Mouse (Mus musculus) embryonic facial prominence, embryonic 14.5 days (tissue): ENCODE results near the gene Elovl2. TPM values are rescaled to one million over a fixed set of nuclear protein-coding genes. Genes with fewer than 3 reads are reported as not detected.

Source experiments
- ATAC-seq: fragments of 200-750 bp; cut with Nextera tagmentation; 2 replicates; pipeline ENCODE4 v1.8.0; 2017; ENCODE audit warnings: low read depth, moderate number of reproducible peaks, moderate TSS enrichment
- DNase-seq: peaks from one replicate; pipeline ENCODE4 v3.0.0-alpha.2; 2015; ENCODE audit warnings: low spot score
- H3K27ac ChIP-seq: fragments of 300-500 bp; sonication (generic); replicated peaks from 2 replicates; pipeline ENCODE4 v1.5.1; 2014; ENCODE audit warnings: low read depth, mild to moderate bottlenecking, low read length, moderate library complexity
- H3K27me3 ChIP-seq: fragments of 300-500 bp; sonication (generic); replicated peaks from 2 replicates; pipeline ENCODE4 v1.6.1; 2014; ENCODE audit warnings: low read length; ENCODE audit not compliant: control insufficient read depth, insufficient read depth
- H3K36me3 ChIP-seq: fragments of 300-500 bp; sonication (generic); 2 replicates; pipeline ENCODE4 v1.6.1; 2014; ENCODE audit warnings: low read length, mixed read lengths; ENCODE audit not compliant: control insufficient read depth, insufficient read depth
- H3K4me1 ChIP-seq: fragments of 300-500 bp; sonication (generic); 2 replicates; pipeline ENCODE4 v1.6.1; 2014; ENCODE audit warnings: antibody characterized with exemption, low read length; ENCODE audit not compliant: control insufficient read depth, insufficient read depth
- H3K4me2 ChIP-seq: fragments of 300-500 bp; sonication (generic); 2 replicates; pipeline ENCODE4 v1.6.1; 2014; ENCODE audit warnings: low read depth, mild to moderate bottlenecking, low read length, moderate library complexity, mixed read lengths
- H3K4me3 ChIP-seq: fragments of 300-500 bp; sonication (generic); 2 replicates; pipeline ENCODE4 v1.5.1; 2014; ENCODE audit warnings: low read depth, mild to moderate bottlenecking, low read length
- H3K9ac ChIP-seq: fragments of 300-500 bp; sonication (generic); 2 replicates; pipeline ENCODE4 v1.6.1; 2014; ENCODE audit warnings: low read depth, mild to moderate bottlenecking, low read length, moderate library complexity, mixed read lengths
- H3K9me3 ChIP-seq: fragments of 300-500 bp; sonication (generic); 2 replicates; pipeline ENCODE4 v1.6.1; 2016; ENCODE audit warnings: low read length; ENCODE audit not compliant: control insufficient read depth
- WGBS: fragments of 180-500 bp; shearing (Covaris S2); extraction: QIAGEN DNeasy Blood & Tissue Kit; methylation state at CpG from one replicate; pipeline ENCODE4 v1.1.7; 2014; 5-methylcytosine and 5-hydroxymethylcytosine counted together
- polyA plus RNA-seq: library from polyadenylated mRNA; unstranded; fragments of >200 nt; fragmentation: Nextera tagmentation; extraction: Ambion mirVana; gene quantifications from 2 replicates; pipeline ENCODE4 v1.2.1, GENCODE M21; 2014

Gene Elovl2
- polyA plus RNA-seq, 1 experiment from 2014 or later, result 2.8 TPM

DNA sequence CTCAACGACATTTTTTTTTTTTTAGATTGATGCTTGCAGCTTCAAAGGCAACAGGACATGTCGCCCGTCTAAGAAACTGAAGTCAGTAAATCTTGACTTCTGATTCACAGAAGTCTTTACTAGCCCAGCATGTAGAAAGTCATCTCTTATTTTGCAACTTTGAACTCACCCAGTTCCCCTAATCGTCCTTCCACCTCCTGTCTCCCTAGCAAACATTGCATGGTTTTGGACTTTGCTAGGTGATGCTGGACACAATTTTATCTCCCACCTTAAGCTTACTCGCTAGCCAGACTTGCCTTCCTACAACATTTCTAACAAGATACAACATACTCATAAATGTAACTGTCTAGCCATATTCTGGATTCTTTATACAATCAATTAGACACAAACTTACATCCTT lies 7.9 kb upstream of the Elovl2 start:
- Histone ChIP-seq H3K4me1 (no peaks in the 10 kb centered on the region), H3K27me3 (no peaks in the 10 kb centered on the region), H3K4me3 (no peak overlapping the region), H3K9ac (no peak overlapping the region), H3K36me3 (no peaks in the 10 kb centered on the region), H3K4me2 (no peak overlapping the region), H3K27ac (no peak overlapping the region), H3K9me3 (peaks cover 3% of the 10 kb centered on the region; the same call in 1 of the 2 replicates)
- ATAC-seq (no peak), DNase-seq (no peak)
- 83% methylated on average over 5 of the region's 5 CpGs for WGBS

DNA sequence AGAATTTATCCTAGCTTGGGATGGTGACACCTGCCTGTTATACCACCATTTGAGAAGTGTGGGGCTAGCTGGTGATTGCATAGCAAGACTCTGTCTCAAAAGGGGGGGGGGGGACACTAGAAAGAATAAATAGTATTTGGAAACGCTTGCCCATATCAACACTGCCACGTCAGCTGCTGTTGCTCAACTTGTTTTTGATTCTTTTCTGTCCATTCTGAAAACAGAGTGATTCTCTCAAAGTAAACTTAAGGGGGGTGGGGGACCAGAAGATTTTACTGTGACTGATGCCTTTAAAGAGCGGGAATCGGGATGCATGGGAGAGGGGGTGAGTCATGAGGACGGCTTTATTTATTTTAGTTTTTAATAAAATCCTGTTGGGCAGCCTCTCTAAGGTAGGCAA lies 6.3 kb upstream of the Elovl2 start:
- 81% methylated on average over 5 of the region's 5 CpGs for WGBS
- DNase-seq (no peak), ATAC-seq (no peak)
- H3K9ac ChIP-seq, result no peak overlapping the region
- H3K4me1 ChIP-seq, result no peaks in the 10 kb centered on the region
- peaks cover 12% of the 10 kb centered on the region for H3K9me3 ChIP-seq
- H3K4me3 ChIP-seq, result no peak overlapping the region
- H3K27ac ChIP-seq, result no peak overlapping the region
- no peak overlapping the region for H3K4me2 ChIP-seq
- H3K36me3 ChIP-seq, result no peaks in the 10 kb centered on the region
- no peaks in the 10 kb centered on the region for H3K27me3 ChIP-seq

DNA sequence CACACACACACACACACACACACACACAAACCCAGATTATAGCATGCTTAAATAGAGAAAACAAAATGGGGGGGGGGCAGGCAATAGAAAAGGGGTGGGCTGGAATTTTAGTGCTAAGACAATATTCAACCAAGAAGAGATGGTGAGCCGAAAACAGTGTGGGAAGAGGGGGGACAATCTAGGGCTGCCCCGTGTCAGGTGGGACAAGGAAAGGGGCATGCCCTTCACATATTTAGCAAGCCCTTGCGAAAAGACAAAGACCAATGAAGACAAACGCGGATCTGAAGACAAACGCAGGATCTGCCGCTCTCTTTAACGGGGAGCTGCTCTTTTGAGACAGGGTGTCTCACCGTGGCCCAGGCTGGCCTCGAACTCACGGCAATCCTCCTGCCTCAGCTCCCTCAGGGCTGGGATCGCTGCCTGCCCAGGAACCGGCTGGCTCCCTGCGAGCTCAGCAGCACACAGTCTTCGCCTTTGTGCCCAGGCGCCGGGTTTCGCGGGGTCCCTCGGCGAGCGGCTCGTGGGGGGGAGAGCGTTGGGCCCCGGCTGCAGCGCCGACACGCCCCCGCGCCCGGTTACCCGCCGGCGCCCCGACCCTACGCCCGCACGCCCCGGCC lies 410 bp downstream of the Elovl2 start:
- H3K9ac ChIP-seq, result peak overlapping the region; percentile 61
- H3K4me2 ChIP-seq, result peak overlapping the region; percentile 65
- WGBS, result 7% methylated on average over 10 of the region's 39 CpGs
- 0 out of 2 replicates have a peak, but pooled peaks cover 3% of the 10 kb centered on the region for H3K27me3 ChIP-seq
- DNase-seq, result no peak
- no peaks in the 10 kb centered on the region for H3K36me3 ChIP-seq
- H3K27ac ChIP-seq, result 0 out of 2 replicates have a peak overlapping the region, but pooled peaks have one; percentile 15
- peak overlapping the region; percentile 61 for H3K4me3 ChIP-seq
- peak; percentile 5; the same call in 1 of the 2 replicates for ATAC-seq
- peaks cover 18% of the 10 kb centered on the region for H3K9me3 ChIP-seq
- no peaks in the 10 kb centered on the region; the same call in 1 of the 2 replicates for H3K4me1 ChIP-seq

DNA sequence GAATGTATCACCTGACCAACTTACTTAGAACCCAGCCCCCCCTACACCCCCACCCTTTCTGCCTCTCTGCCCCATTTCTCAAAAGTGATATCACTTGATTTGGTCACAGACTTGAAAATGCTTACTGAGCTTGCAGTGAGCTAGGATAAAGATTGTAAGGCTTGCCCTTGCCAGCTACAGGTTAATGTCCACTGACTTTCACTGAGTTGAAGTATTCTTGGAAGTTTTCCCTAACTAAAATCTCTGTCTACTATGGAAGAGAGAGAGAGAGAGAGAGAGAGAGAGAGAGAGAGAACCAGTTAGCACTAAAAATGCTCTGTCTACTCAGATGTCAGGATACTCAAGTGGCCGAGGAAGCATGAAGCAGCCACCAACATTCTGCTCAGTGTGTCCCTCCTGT lies 1.1 kb downstream of the Elovl2 start:
- Histone ChIP-seq H3K27ac (no peak overlapping the region), H3K9ac (no peak overlapping the region), H3K9me3 (peaks cover 18% of the 10 kb centered on the region), H3K36me3 (no peaks in the 10 kb centered on the region), H3K4me2 (peak overlapping the region; percentile 65; the same call in 1 of the 2 replicates), H3K27me3 (0 out of 2 replicates have a peak, but pooled peaks cover 3% of the 10 kb centered on the region), H3K4me1 (no peaks in the 10 kb centered on the region; the same call in 1 of the 2 replicates), H3K4me3 (no peak overlapping the region)
- WGBS, result 33% methylated on average over 1 of the region's 1 CpGs
- DNase-seq (no peak), ATAC-seq (no peak)

DNA sequence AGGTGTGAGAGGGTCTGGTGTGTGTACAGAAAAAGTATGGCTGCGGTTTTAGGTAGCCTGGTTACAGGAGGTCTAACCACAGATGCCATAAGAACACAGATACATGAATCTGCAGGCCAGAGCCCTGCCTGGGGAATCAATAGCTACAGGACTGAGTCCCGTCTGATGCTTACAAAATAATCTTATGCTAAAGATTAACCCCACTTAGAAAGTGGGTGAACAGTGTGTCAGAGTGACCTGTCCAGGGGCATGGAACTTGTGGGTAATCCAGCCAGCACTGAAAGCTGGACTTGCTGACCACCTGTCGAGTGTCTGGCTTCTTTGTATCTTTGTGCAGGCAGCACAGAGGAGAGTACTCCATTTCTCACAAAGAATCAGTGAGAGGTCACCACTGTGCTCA lies 4.0 kb downstream of the Elovl2 start:
- Histone ChIP-seq H3K9me3 (peaks cover 5% of the 10 kb centered on the region), H3K36me3 (no peaks in the 10 kb centered on the region), H3K27me3 (0 out of 2 replicates have a peak, but pooled peaks cover 3% of the 10 kb centered on the region), H3K9ac (no peak overlapping the region), H3K4me1 (peaks cover 11% of the 10 kb centered on the region; the same call in 1 of the 2 replicates), H3K27ac (no peak overlapping the region), H3K4me2 (no peak overlapping the region), H3K4me3 (no peak overlapping the region)
- DNase-seq (no peak), ATAC-seq (no peak)
- WGBS, result 86% methylated on average over 3 of the region's 3 CpGs

DNA sequence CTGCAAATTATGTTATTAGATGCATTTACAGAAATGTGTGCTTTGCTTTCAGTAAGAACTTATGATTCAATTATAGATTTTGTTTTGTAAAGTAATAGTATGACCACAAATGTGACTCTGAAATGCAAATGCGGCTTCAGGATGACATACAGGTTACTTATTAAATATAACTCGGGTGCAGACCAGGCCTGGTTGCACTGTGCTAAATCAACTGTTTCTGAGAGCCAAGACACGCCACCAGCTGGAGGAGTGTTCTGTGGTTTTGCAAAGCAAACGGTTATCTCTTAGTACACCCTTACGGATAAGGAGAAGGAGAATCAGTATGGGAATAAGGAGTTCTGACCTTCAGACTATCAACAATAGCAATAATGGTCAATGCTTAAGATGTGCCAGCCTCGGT lies 4.5 kb downstream of the Elovl2 start:
- ATAC-seq, result no peak
- H3K36me3 ChIP-seq, result no peaks in the 10 kb centered on the region
- H3K9me3 ChIP-seq, result peaks cover 2% of the 10 kb centered on the region
- DNase-seq, result no peak
- peaks cover 11% of the 10 kb centered on the region; the same call in 1 of the 2 replicates for H3K4me1 ChIP-seq
- no peak overlapping the region for H3K27ac ChIP-seq
- H3K4me3 ChIP-seq, result no peak overlapping the region
- no peak overlapping the region for H3K4me2 ChIP-seq
- 0 out of 2 replicates have a peak, but pooled peaks cover 3% of the 10 kb centered on the region for H3K27me3 ChIP-seq
- WGBS, result 83% methylated on average over 6 of the region's 6 CpGs
- no peak overlapping the region for H3K9ac ChIP-seq

DNA sequence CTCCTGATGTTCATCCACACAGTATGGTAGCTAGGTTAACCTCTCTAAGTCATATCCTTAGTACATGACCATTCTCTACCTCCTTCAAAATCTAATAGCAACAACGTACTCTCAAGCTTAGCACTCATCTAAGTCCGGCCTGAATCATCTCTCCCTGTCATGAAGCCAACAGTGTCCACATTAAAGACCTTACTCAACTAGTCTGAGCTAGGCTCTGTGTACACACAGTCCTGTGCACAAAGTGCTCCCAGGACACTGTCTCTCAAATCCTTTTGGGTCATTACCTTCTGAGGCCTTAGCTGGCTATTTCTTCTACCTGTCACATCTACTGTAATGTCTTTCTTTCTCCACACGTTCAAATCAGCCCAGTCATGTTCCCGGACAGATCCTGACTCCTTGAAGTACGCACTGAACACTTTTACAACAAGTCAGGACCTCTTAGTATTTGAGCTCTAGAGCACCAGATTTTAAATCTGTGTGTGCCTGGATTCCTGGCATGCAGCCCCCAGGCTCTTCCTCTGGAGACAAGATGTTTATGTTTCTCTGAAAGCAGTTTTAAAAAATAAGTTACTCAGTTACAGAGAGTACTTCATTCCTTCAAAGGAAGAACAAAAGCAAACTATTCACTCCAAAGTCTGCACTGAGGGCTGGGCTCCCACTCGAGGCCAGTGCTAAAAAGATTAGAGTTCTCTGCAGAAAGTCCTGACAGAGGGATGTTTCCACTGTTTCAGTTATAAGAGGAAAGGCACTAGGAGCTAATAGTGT lies 7.5 kb downstream of the Elovl2 start:
- 50% methylated on average over 6 of the region's 6 CpGs for WGBS
- Histone ChIP-seq H3K27ac (peak overlapping the region; percentile 33; the same call in 1 of the 2 replicates), H3K9ac (no peak overlapping the region), H3K9me3 (no peaks in the 10 kb centered on the region), H3K4me1 (0 out of 2 replicates have a peak, but pooled peaks cover 11% of the 10 kb centered on the region), H3K4me2 (no peak overlapping the region), H3K36me3 (no peaks in the 10 kb centered on the region), H3K27me3 (no peaks in the 10 kb centered on the region), H3K4me3 (no peak overlapping the region)
- ATAC-seq (no peak), DNase-seq (peak; percentile 30)

DNA sequence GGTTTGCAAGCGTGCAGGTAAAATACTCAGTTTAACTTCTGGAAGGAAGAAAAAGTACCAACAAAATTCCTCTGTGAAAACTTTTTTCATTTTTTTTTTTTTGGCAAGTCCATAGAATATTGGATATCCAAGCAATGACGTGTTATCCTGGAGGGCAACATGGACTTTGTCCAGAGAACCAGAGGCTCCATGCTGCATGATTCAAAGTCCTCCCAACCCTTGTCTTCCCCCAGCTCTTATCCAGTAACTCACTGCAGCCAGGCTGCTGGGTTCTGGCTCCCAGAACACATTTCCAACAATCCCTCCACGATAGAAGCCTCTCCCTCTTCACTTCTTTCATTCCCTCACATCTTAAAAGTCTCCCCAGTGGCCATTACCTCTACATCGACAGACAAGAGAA lies 8.9 kb downstream of the Elovl2 start:
- DNase-seq, result no peak
- 0 out of 2 replicates have a peak, but pooled peaks cover 11% of the 10 kb centered on the region for H3K4me1 ChIP-seq
- H3K9me3 ChIP-seq, result no peaks in the 10 kb centered on the region
- no peak overlapping the region for H3K27ac ChIP-seq
- no peak for ATAC-seq
- no peak overlapping the region for H3K4me2 ChIP-seq
- H3K9ac ChIP-seq, result no peak overlapping the region
- 69% methylated on average over 4 of the region's 4 CpGs for WGBS
- no peaks in the 10 kb centered on the region for H3K36me3 ChIP-seq
- no peak overlapping the region for H3K4me3 ChIP-seq
- no peaks in the 10 kb centered on the region for H3K27me3 ChIP-seq
